Mouse (Mus musculus): ENCODE data around the gene Fam81b. TPM values are rescaled to one million over a fixed set of nuclear protein-coding genes. Genes with fewer than 3 reads are reported as not detected.

Fam81b gene
- polyA plus RNA-seq, 1 experiment from 2014 or later = 0.44 TPM

DNA sequence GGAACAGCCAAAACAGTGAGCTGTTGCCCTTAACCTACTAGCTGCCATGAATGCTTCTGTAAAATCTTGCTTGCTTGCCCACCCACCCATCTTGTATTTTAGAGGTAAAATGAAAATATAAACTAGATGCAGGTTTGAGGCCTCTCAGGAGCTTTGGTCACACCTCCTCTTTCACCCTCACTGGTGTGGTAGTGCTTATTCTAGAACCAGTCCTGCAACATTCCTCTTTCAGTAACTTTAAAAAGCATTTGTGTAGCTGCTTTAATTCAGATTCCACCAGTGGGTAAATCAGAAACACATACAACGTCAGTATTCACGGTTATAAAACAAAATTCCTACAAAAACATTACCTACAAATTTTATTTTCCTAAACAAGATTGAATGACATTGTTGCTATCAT is 144.3 kb downstream of the Fam81b start:
- H3K27me3 ChIP-seq (replicated peaks; ENCODE audit: control insufficient read depth, insufficient read depth, low read length) = no peaks in the 10 kb centered on the region
- no peak overlapping the region for H3K4me2 ChIP-seq (ENCODE audit: low read length)
- H3K27ac ChIP-seq (ENCODE audit: low read length) = no peak overlapping the region
- H3K36me3 ChIP-seq (ENCODE audit: control insufficient read depth, insufficient read depth) = peaks cover 23% of the 10 kb centered on the region
- H3K4me3 ChIP-seq (replicated peaks; ENCODE audit: low read length) = no peak overlapping the region
- no peak overlapping the region for H3K9ac ChIP-seq (replicated peaks; ENCODE audit: low read depth, low read length)
- 94% methylated on average over 2 of the region's 2 CpGs for WGBS
- H3K4me1 ChIP-seq (replicated peaks; ENCODE audit: control insufficient read depth, insufficient read depth, low read length) = no peaks in the 10 kb centered on the region
- no peaks in the 10 kb centered on the region for H3K9me3 ChIP-seq (ENCODE audit: control insufficient read depth, low read length)
- ATAC-seq = no peak

DNA sequence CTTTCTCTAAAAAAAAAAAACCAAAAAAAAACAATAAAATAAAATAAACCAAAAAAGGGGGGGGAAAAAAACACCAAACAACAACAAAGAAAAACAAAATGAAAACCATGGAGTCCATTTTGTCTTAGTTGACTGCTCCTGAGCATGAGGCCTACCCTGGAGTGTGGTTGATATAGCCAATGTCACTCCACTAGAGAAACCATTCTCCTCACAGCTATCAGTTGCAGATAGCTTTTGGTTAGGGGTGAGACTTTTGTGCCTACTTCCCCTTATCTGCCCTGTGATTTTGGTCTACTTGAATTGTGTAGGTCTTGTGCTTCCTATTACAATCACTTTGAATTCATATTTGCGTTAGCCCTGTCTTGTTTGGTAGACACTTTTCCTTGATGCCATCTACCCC is 147.4 kb downstream of the Fam81b start:
- Histone ChIP-seq H3K36me3 (ENCODE audit: control insufficient read depth, insufficient read depth) (peaks cover 19% of the 10 kb centered on the region), H3K4me1 (replicated peaks; ENCODE audit: control insufficient read depth, insufficient read depth, low read length) (no peaks in the 10 kb centered on the region), H3K27me3 (replicated peaks; ENCODE audit: control insufficient read depth, insufficient read depth, low read length) (no peaks in the 10 kb centered on the region), H3K9ac (replicated peaks; ENCODE audit: low read depth, low read length) (no peak overlapping the region), H3K9me3 (ENCODE audit: control insufficient read depth, low read length) (no peaks in the 10 kb centered on the region), H3K4me2 (ENCODE audit: low read length) (no peak overlapping the region), H3K27ac (ENCODE audit: low read length) (no peak overlapping the region), H3K4me3 (replicated peaks; ENCODE audit: low read length) (no peak overlapping the region)
- ATAC-seq = no peak
- WGBS = 97% methylated on average over 1 of the region's 1 CpGs

DNA sequence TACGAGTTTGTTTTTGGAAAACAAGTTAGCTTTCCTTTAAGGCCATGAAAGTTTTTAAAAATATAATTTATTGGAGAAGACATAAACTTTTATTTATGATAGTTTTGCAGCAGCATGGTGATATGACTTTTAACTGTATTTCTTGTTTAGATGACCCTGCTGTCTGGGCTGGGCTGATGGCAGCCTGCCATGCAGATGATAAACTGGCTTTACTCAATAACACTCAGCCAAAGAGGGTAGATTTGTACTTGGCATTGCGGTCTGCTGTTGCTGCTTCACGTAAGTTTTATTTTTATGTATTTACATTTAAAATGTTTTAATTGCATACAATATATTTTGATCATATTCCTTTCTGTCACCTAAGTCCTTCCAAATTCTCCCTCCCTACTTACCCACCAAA is 147.8 kb downstream of the Fam81b start:
- Histone ChIP-seq H3K27ac (ENCODE audit: low read length) (no peak overlapping the region), H3K9me3 (ENCODE audit: control insufficient read depth, low read length) (no peaks in the 10 kb centered on the region), H3K4me3 (replicated peaks; ENCODE audit: low read length) (no peak overlapping the region), H3K4me1 (replicated peaks; ENCODE audit: control insufficient read depth, insufficient read depth, low read length) (no peaks in the 10 kb centered on the region), H3K9ac (replicated peaks; ENCODE audit: low read depth, low read length) (no peak overlapping the region), H3K4me2 (ENCODE audit: low read length) (no peak overlapping the region), H3K27me3 (replicated peaks; ENCODE audit: control insufficient read depth, insufficient read depth, low read length) (no peaks in the 10 kb centered on the region), H3K36me3 (ENCODE audit: control insufficient read depth, insufficient read depth) (peaks cover 18% of the 10 kb centered on the region)
- no peak for ATAC-seq
- WGBS = 95% methylated on average over 3 of the region's 3 CpGs

Small RNA genes lying within 50 kb of the gene (microRNA-seq; reads per million reads assigned to microRNA genes)
- gene Gm24025 = not detected

Other genes with a start within 250 kb of the Fam81b start
- gene Gpr150, start 248.1 kb downstream of the Fam81b start, polyA plus RNA-seq (2015; fragmentation: Nextera tagmentation; extraction: Ambion mirVana) = 1.5 and 1.8 TPM in 2 replicates
- 4.3 and 4.6 TPM in 2 replicates for gene Arsk, start 206.4 kb downstream of the Fam81b start, polyA plus RNA-seq (2015; fragmentation: Nextera tagmentation; extraction: Ambion mirVana)
- 12.9 and 14.2 TPM in 2 replicates for gene Ttc37, start 206.3 kb downstream of the Fam81b start, polyA plus RNA-seq (2015; fragmentation: Nextera tagmentation; extraction: Ambion mirVana)
- 5.9 and 8.0 TPM in 2 replicates for gene Mctp1, start 79.5 kb upstream of the Fam81b start, polyA plus RNA-seq (2015; fragmentation: Nextera tagmentation; extraction: Ambion mirVana)

Data from forebrain, embryonic 16.5 days (tissue).